Mouse (Mus musculus) midbrain, embryonic 16.5 days (tissue): ENCODE measurements around the gene Asic1. TPM values are rescaled to one million over a fixed set of nuclear protein-coding genes. Genes with fewer than 3 reads are reported as not detected.

Experiments
- ATAC-seq: fragments of 200-750 bp; cut with Nextera tagmentation; 2 replicates; pipeline ENCODE4 v1.8.0; 2017; ENCODE audit warnings: moderate TSS enrichment
- H3K27ac ChIP-seq: fragments of 300-500 bp; sonication (generic); 2 replicates; pipeline ENCODE4 v1.5.1; 2014; ENCODE audit warnings: mild to moderate bottlenecking, low read length, mixed read lengths
- H3K27me3 ChIP-seq: fragments of 300-500 bp; sonication (generic); 2 replicates; pipeline ENCODE4 v1.6.1; 2014; ENCODE audit warnings: low read depth, low read length, mixed read lengths; ENCODE audit not compliant: control insufficient read depth, insufficient read depth
- H3K36me3 ChIP-seq: fragments of 300-500 bp; sonication (generic); 2 replicates; pipeline ENCODE4 v1.6.1; 2014; ENCODE audit warnings: mild to moderate bottlenecking, low read length, moderate library complexity, mixed read lengths; ENCODE audit not compliant: control insufficient read depth, insufficient read depth
- H3K4me1 ChIP-seq: fragments of 300-500 bp; sonication (generic); 2 replicates; pipeline ENCODE4 v1.6.1; 2014; ENCODE audit warnings: mild to moderate bottlenecking, low read length, mixed read lengths; ENCODE audit not compliant: control insufficient read depth, insufficient read depth
- H3K4me2 ChIP-seq: fragments of 300-500 bp; sonication (generic); 2 replicates; pipeline ENCODE4 v1.6.1; 2014; ENCODE audit warnings: mild to moderate bottlenecking, low read length, mixed read lengths
- H3K4me3 ChIP-seq: fragments of 300-500 bp; sonication (generic); 2 replicates; pipeline ENCODE4 v1.5.1; 2014; ENCODE audit warnings: low read depth, mild to moderate bottlenecking, low read length, moderate library complexity, mixed read lengths
- H3K9ac ChIP-seq: fragments of 300-500 bp; sonication (generic); 2 replicates; pipeline ENCODE4 v1.6.1; 2014; ENCODE audit warnings: low read depth, low read length, mixed read lengths
- H3K9me3 ChIP-seq: fragments of 300-500 bp; sonication (generic); replicated peaks from 2 replicates; pipeline ENCODE4 v1.6.1; 2014; ENCODE audit warnings: mild to moderate bottlenecking, low read length, mixed read lengths; ENCODE audit not compliant: control insufficient read depth, poor library complexity, severe bottlenecking
- WGBS: fragments of 180-500 bp; shearing (Covaris S2); extraction: QIAGEN DNeasy Blood & Tissue Kit; methylation state at CpG from one replicate; pipeline ENCODE4 v1.1.7; 2014; 5-methylcytosine and 5-hydroxymethylcytosine counted together
- polyA plus RNA-seq: library from polyadenylated mRNA; unstranded; fragments of >200 nt; fragmentation: Nextera tagmentation; extraction: Ambion mirVana; gene quantifications from 2 replicates; pipeline ENCODE4 v1.2.1, GENCODE M21; 2015

The Asic1 gene
- polyA plus RNA-seq, 1 experiment from 2014 or later = 53.9 TPM

- ATAC-seq = no peak
- Histone ChIP-seq H3K36me3 (peaks cover 28% of the 10 kb centered on the region), H3K4me2 (no peak overlapping the region), H3K4me3 (no peak overlapping the region), H3K9me3 (no peaks in the 10 kb centered on the region), H3K27me3 (no peaks in the 10 kb centered on the region), H3K27ac (no peak overlapping the region), H3K9ac (no peak overlapping the region), H3K4me1 (no peaks in the 10 kb centered on the region)
- 93% methylated on average over 4 of the region's 4 CpGs for WGBS
These were observed 70.1 kb downstream of the Asic1 start for GRCm38 (mm10) chr15:99740229-99740628.

Other genes with a start within 250 kb of the Asic1 start
- gene Nckap5l, start 212.6 kb upstream of the Asic1 start, polyA plus RNA-seq = 16.2 and 17.1 TPM in 2 replicates
- gene Bcdin3d, start 195.6 kb upstream of the Asic1 start, polyA plus RNA-seq = 19.0 and 21.6 TPM in 2 replicates
- 50.3 and 65.8 TPM in 2 replicates for gene Faim2, start 142.2 kb upstream of the Asic1 start, polyA plus RNA-seq
- gene Aqp2, start 91.3 kb upstream of the Asic1 start, polyA plus RNA-seq = not detected in 2 replicates
- 0.97 and 1.1 TPM in 2 replicates for gene Aqp5, start 79.6 kb upstream of the Asic1 start, polyA plus RNA-seq
- 0.15 and 0.28 TPM in 2 replicates for gene Aqp6, start 69.0 kb upstream of the Asic1 start, polyA plus RNA-seq
- gene Racgap1, start 18.7 kb upstream of the Asic1 start, polyA plus RNA-seq = 39.0 and 48.9 TPM in 2 replicates
- 86.0 and 110 TPM in 2 replicates for gene Smarcd1, start 31.8 kb downstream of the Asic1 start, polyA plus RNA-seq
- gene Gm17349, start 35.1 kb downstream of the Asic1 start, polyA plus RNA-seq = not detected in 2 replicates
- 1.4 and 1.7 TPM in 2 replicates for gene Gpd1, start 47.1 kb downstream of the Asic1 start, polyA plus RNA-seq
- gene Cox14, start 55.2 kb downstream of the Asic1 start, polyA plus RNA-seq = 142 and 164 TPM in 2 replicates
- gene Cers5, start 102.5 kb downstream of the Asic1 start, polyA plus RNA-seq = 79.7 and 83.8 TPM in 2 replicates
- 11.8 and 15.2 TPM in 2 replicates for gene Lima1, start 205.1 kb downstream of the Asic1 start, polyA plus RNA-seq